Mouse (Mus musculus): ENCODE measurements around the gene Ints6.

DNA sequence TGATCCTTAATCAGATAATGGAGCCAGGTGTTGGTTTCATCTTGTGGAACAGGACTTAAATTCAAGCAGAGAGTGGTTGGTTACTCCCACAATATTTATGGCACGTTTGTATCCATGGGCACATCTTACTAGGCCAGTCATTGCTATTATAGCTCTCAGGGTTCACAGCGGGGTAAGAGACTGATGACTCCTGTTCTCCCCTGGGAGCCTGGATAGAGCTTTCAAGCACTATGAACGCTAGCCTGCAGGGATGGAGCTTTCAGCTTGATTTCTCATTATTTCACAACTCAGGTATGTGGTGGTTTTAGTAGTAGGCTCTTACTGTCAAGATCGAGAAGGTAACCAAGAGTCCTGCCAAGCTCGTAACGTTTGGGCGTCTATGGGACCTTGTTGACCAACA, 105.0 kb downstream of the Ints6 start:
- no peak for TF ChIP-seq GATA1 (IDR thresholded peaks at IDR 0.05; ENCODE audit: low read length)
- TF ChIP-seq TAL1 (IDR thresholded peaks at IDR 0.05; ENCODE audit: low read length), result no peak
